Mouse (Mus musculus) urinary bladder, adult 2 months (tissue): ENCODE results near the gene Ppp1r18. TPM values are rescaled to one million over a fixed set of nuclear protein-coding genes. Genes with fewer than 3 reads are reported as not detected.

ENCODE experiments used
- DNase-seq: peaks from one replicate; pipeline ENCODE4 v3.0.0; 2022; ENCODE audit warnings: low spot score
- polyA plus RNA-seq: library from polyadenylated mRNA; depleted of rRNA; stranded (reverse); fragments of >200 nt; gene quantifications from 2 replicates; pipeline ENCODE4 v1.2.3, GENCODE M21; 2012; rRNA removed

Gene Ppp1r18
- polyA plus RNA-seq, 1 experiment = 55.2 TPM

GRCm38 (mm10) chr17:35909919-35910369 is 44.6 kb downstream of the Ppp1r18 start, which contains the start of gene Atat1:
Gene Atat1, minus strand, starts transcription at chr17:35910075.
- DNase-seq = peak; percentile 79

GRCm38 (mm10) chr17:35914975-35915374 is 49.6 kb downstream of the Ppp1r18 start:
- no peak for DNase-seq

GRCm38 (mm10) chr17:35915538-35916296 is 50.3 kb downstream of the Ppp1r18 start:
- no peak for DNase-seq

- DNase-seq = peak; percentile 98
Observed at GRCm38 (mm10) chr17:35916297-35917142, 51.1 kb downstream of the Ppp1r18 start, which contains the start of the genes Mrps18b and Ppp1r10. Gene Mrps18b, minus strand, starts transcription at chr17:35916389. Gene Ppp1r10, plus strand, starts transcription at chr17:35916434.

- DNase-seq = no peak
Observed at GRCm38 (mm10) chr17:35917143-35917462, 51.7 kb downstream of the Ppp1r18 start.

- no peak for DNase-seq
Observed at GRCm38 (mm10) chr17:35917463-35918251, 52.3 kb downstream of the Ppp1r18 start.

GRCm38 (mm10) chr17:35918276-35919059 is 53.1 kb downstream of the Ppp1r18 start:
- no peak for DNase-seq

GRCm38 (mm10) chr17:35919060-35919715 is 53.8 kb downstream of the Ppp1r18 start:
- DNase-seq = peak; percentile 56

- DNase-seq = no peak
Observed at GRCm38 (mm10) chr17:35919864-35920301, 54.5 kb downstream of the Ppp1r18 start.

GRCm38 (mm10) chr17:35920384-35920783 is 55.0 kb downstream of the Ppp1r18 start:
- no peak for DNase-seq

- DNase-seq = no peak
Observed at GRCm38 (mm10) chr17:35920862-35921562, 55.6 kb downstream of the Ppp1r18 start.

- DNase-seq = no peak
Observed at GRCm38 (mm10) chr17:35921710-35922109, 56.3 kb downstream of the Ppp1r18 start.

- DNase-seq = no peak
Observed at GRCm38 (mm10) chr17:35922566-35922965, 57.2 kb downstream of the Ppp1r18 start.

GRCm38 (mm10) chr17:35923281-35923680 is 57.9 kb downstream of the Ppp1r18 start:
- no peak for DNase-seq

Other genes with a start within 250 kb of the Ppp1r18 start
- gene Gm9573, start 239.0 kb upstream of the Ppp1r18 start, polyA plus RNA-seq = not detected in 2 replicates
- gene Mucl3, start 221.9 kb upstream of the Ppp1r18 start, polyA plus RNA-seq = 0.04 and 0.07 TPM in 2 replicates
- gene Vars2, start 198.0 kb upstream of the Ppp1r18 start, polyA plus RNA-seq = 21.3 and 21.8 TPM in 2 replicates
- 19.8 and 22.4 TPM in 2 replicates for gene Gtf2h4, start 191.9 kb upstream of the Ppp1r18 start, polyA plus RNA-seq
- gene Ddr1, start 161.0 kb upstream of the Ppp1r18 start, polyA plus RNA-seq = 20.2 and 28.6 TPM in 2 replicates
- 55.3 and 73.7 TPM in 2 replicates for gene Ier3, start 43.9 kb upstream of the Ppp1r18 start, polyA plus RNA-seq
- gene Flot1, start 42.4 kb upstream of the Ppp1r18 start, polyA plus RNA-seq = 156 and 192 TPM in 2 replicates
- gene Tubb5, start 27.3 kb upstream of the Ppp1r18 start, polyA plus RNA-seq = 257 TPM in 2 replicates
- 10.4 and 14.2 TPM in 2 replicates for gene Mdc1, start 24.1 kb upstream of the Ppp1r18 start, polyA plus RNA-seq
- 10.9 and 11.6 TPM in 2 replicates for gene Nrm, start 4.3 kb upstream of the Ppp1r18 start, polyA plus RNA-seq
- gene Dhx16, start 14.2 kb downstream of the Ppp1r18 start, polyA plus RNA-seq = 53.4 and 57.7 TPM in 2 replicates
- 29.6 and 35.9 TPM in 2 replicates for gene 2310061I04Rik, start 31.8 kb downstream of the Ppp1r18 start, polyA plus RNA-seq
- gene Atat1, start 44.5 kb downstream of the Ppp1r18 start, polyA plus RNA-seq = 45.9 and 58.8 TPM in 2 replicates
- 77.9 and 90.8 TPM in 2 replicates for gene Mrps18b, start 50.8 kb downstream of the Ppp1r18 start, polyA plus RNA-seq
- gene Ppp1r10, start 50.8 kb downstream of the Ppp1r18 start, polyA plus RNA-seq = 25.8 and 26.0 TPM in 2 replicates
- 58.4 and 74.6 TPM in 2 replicates for gene Abcf1, start 104.2 kb downstream of the Ppp1r18 start, polyA plus RNA-seq
- 28.5 and 39.5 TPM in 2 replicates for gene Gnl1, start 114.3 kb downstream of the Ppp1r18 start, polyA plus RNA-seq
- 22.2 and 23.7 TPM in 2 replicates for gene Prr3, start 114.6 kb downstream of the Ppp1r18 start, polyA plus RNA-seq
- gene H2-T24, start 155.0 kb downstream of the Ppp1r18 start, polyA plus RNA-seq = 1.5 and 2.0 TPM in 2 replicates
- gene H2-T23, start 167.3 kb downstream of the Ppp1r18 start, polyA plus RNA-seq = 189 and 190 TPM in 2 replicates
- gene H2-T22, start 177.2 kb downstream of the Ppp1r18 start, polyA plus RNA-seq = 66.8 and 76.7 TPM in 2 replicates
- 0.06 TPM in 1 of 2 replicates, not detected in the other for gene Gm6034, start 177.4 kb downstream of the Ppp1r18 start, polyA plus RNA-seq
- 0.09 and 0.14 TPM in 2 replicates for gene Gm11127, start 192.8 kb downstream of the Ppp1r18 start, polyA plus RNA-seq